8 mouse cellular contexts compared by ENCODE assay signal in genomic region chr7:45300270-45300669, GRCm38 (mm10). TPM values are rescaled to one million over a fixed set of nuclear protein-coding genes. Genes with fewer than 3 reads are reported as not detected.
DNase-seq lines count a peak whose midpoint lies in the region; ATAC-seq and TF ChIP-seq lines count a peak whose summit lies in the region.

No protein-coding gene starts in this region.

- peak; percentile 77 for TF ChIP-seq CTCF in ES-Bruce4 (IDR thresholded peaks at IDR 0.05; ENCODE audit: low read depth, low read length)
- peak; percentile 77 for TF ChIP-seq CTCF in gastrocnemius, adult 2 months (IDR thresholded peaks at IDR 0.05)

- no peak overlapping the region for H3K9ac ChIP-seq in ES-Bruce4 (ENCODE audit: low read depth, poor library complexity, severe bottlenecking)
- no peak overlapping the region for H3K9ac ChIP-seq in lung, embryonic 16.5 days (ENCODE audit: low read length)

- no peak overlapping the region for H3K27ac ChIP-seq in ES-Bruce4 (ENCODE audit: insufficient read depth, low read length)
- no peak overlapping the region for H3K27ac ChIP-seq in gastrocnemius, adult 2 months
- H3K27ac ChIP-seq in lung, embryonic 16.5 days (ENCODE audit: low read length) = no peak overlapping the region

- no peak for TF ChIP-seq POLR2A in ES-Bruce4 (IDR thresholded peaks at IDR 0.05; ENCODE audit: insufficient read depth, low read length)

- 11% methylated on average over 6 of the region's 6 CpGs for WGBS in lung, embryonic 16.5 days

- intact Hi-C loops in gastrocnemius, adult 2 months (cut with DNase I) = loop anchor here (2.0 kb wide), 1 partner anchor 41 kb away; no protein-coding TSS in a partner anchor

- ATAC-seq in lung, embryonic 16.5 days (ENCODE audit: low read depth) = peak; percentile 46
- ATAC-seq in granulocyte monocyte progenitor cell, adult 5-6 weeks (replicated peaks; ENCODE audit: poor library complexity, severe bottlenecking) = no peak; the same call in 1 of the 2 replicates

- no peak for TF ChIP-seq EP300 in ES-Bruce4 (IDR thresholded peaks at IDR 0.05; ENCODE audit: insufficient read depth, low read depth, low read length)

- H3K4me3 ChIP-seq in ES-Bruce4 (ENCODE audit: low read depth, low read length) = no peak overlapping the region
- H3K4me3 ChIP-seq in gastrocnemius, adult 2 months = no peak overlapping the region
- H3K4me3 ChIP-seq in lung, embryonic 16.5 days (ENCODE audit: low read length) = no peak overlapping the region

- no peaks in the 10 kb centered on the region for H3K4me1 ChIP-seq in ES-Bruce4 (ENCODE audit: control insufficient read depth, insufficient read depth, low read length)
- H3K4me1 ChIP-seq in lung, embryonic 16.5 days (replicated peaks; ENCODE audit: control insufficient read depth, insufficient read depth, low read length) = no peaks in the 10 kb centered on the region; the same call in 1 of the 2 replicates

- H3K9me3 ChIP-seq in ES-Bruce4 (replicated peaks; ENCODE audit: control insufficient read depth, insufficient read depth, low read length, poor library complexity, severe bottlenecking) = no peaks in the 10 kb centered on the region
- H3K9me3 ChIP-seq in lung, embryonic 16.5 days (ENCODE audit: control insufficient read depth, low read length) = no peaks in the 10 kb centered on the region

- H3K36me3 ChIP-seq in ES-Bruce4 (ENCODE audit: control insufficient read depth, insufficient read depth, low read length, poor library complexity, severe bottlenecking) = peaks cover 8% of the 10 kb centered on the region
- no peaks in the 10 kb centered on the region for H3K36me3 ChIP-seq in lung, embryonic 16.5 days (ENCODE audit: control insufficient read depth, insufficient read depth, low read length)

- DNase-seq in 416B (ENCODE audit: low read depth) = peak; percentile 71
- peak; percentile 74 for DNase-seq in cerebellum, adult 9-10 months
- DNase-seq in gastrocnemius, adult 2 months = peak; percentile 78
- peak; percentile 70 for DNase-seq in kidney, postnatal 14 days
- peak; percentile 72 for DNase-seq in retina, postnatal 1 day

- no peak overlapping the region for H3K4me2 ChIP-seq in lung, embryonic 16.5 days (ENCODE audit: low read depth, low read length)

- no peaks in the 10 kb centered on the region for H3K27me3 ChIP-seq in ES-Bruce4 (ENCODE audit: control insufficient read depth, insufficient read depth, low read length, poor library complexity, severe bottlenecking)
- H3K27me3 ChIP-seq in lung, embryonic 16.5 days (ENCODE audit: control insufficient read depth, insufficient read depth, low read depth, low read length) = no peaks in the 10 kb centered on the region

RNA-seq across cellular contexts. Expression of gene Slc6a21, which starts 23.0 kb away (rescaled TPM):
- polyA plus RNA-seq in ES-Bruce4 (2011; ENCODE audit: insufficient read depth, insufficient read length, low read depth, missing spikeins) = not detected in 2 replicates
- total RNA-seq in gastrocnemius, adult 2 months (2021) = not detected
- not detected in 2 replicates for polyA plus RNA-seq in lung, embryonic 16.5 days (2015; fragmentation: Nextera tagmentation; extraction: Ambion mirVana)
- not detected in 2 replicates for total RNA-seq in granulocyte monocyte progenitor cell, adult 5-6 weeks (2014; fragmentation: Nextera tagmentation)
- not detected in 2 replicates for total RNA-seq in granulocyte monocyte progenitor cell, adult 5-6 weeks (2017)

RNA-seq across cellular contexts. Expression of gene Trpm4, which starts 33.3 kb away (rescaled TPM):
- polyA plus RNA-seq in ES-Bruce4 (2011; ENCODE audit: insufficient read depth, insufficient read length, low read depth, missing spikeins) = 18.9 and 19.8 TPM in 2 replicates
- total RNA-seq in gastrocnemius, adult 2 months (2021) = 10 to 100 TPM; 33.9 to 34.7 TPM
- 19.6 and 25.0 TPM in 2 replicates for polyA plus RNA-seq in lung, embryonic 16.5 days (2015; fragmentation: Nextera tagmentation; extraction: Ambion mirVana)
- 5.4 and 6.3 TPM in 2 replicates for total RNA-seq in granulocyte monocyte progenitor cell, adult 5-6 weeks (2014; fragmentation: Nextera tagmentation)
- 2.4 and 3.9 TPM in 2 replicates for total RNA-seq in granulocyte monocyte progenitor cell, adult 5-6 weeks (2017)

RNA-seq across cellular contexts. Expression of gene Hrc, which starts 34.8 kb away (rescaled TPM):
- polyA plus RNA-seq in ES-Bruce4 (2011; ENCODE audit: insufficient read depth, insufficient read length, low read depth, missing spikeins) = 5.2 and 6.9 TPM in 2 replicates
- 1,000 to 10,000 TPM in 1 of 2 experiments, 100 to 1,000 TPM in 1; 818 to 1,018 TPM for total RNA-seq in gastrocnemius, adult 2 months (2021)
- polyA plus RNA-seq in lung, embryonic 16.5 days (2015; fragmentation: Nextera tagmentation; extraction: Ambion mirVana) = 1.8 and 2.0 TPM in 2 replicates
- not detected in 2 replicates for total RNA-seq in granulocyte monocyte progenitor cell, adult 5-6 weeks (2014; fragmentation: Nextera tagmentation)
- not detected in 2 replicates for total RNA-seq in granulocyte monocyte progenitor cell, adult 5-6 weeks (2017)

RNA-seq across cellular contexts. Expression of gene Slc6a16, which starts 59.4 kb away (rescaled TPM):
- polyA plus RNA-seq in ES-Bruce4 (2011; ENCODE audit: insufficient read depth, insufficient read length, low read depth, missing spikeins) = 0.55 and 0.63 TPM in 2 replicates
- total RNA-seq in gastrocnemius, adult 2 months (2021) = not detected
- polyA plus RNA-seq in lung, embryonic 16.5 days (2015; fragmentation: Nextera tagmentation; extraction: Ambion mirVana) = 0.23 TPM in 1 of 2 replicates, not detected in the other
- total RNA-seq in granulocyte monocyte progenitor cell, adult 5-6 weeks (2014; fragmentation: Nextera tagmentation) = not detected in 2 replicates
- total RNA-seq in granulocyte monocyte progenitor cell, adult 5-6 weeks (2017) = not detected in 2 replicates

Comparison
In these comparisons a context has a peak if more than half of its experiments do, and no peak if none do; other contexts are left out.
1. RNA of gene Trpm4, which starts 33.3 kb away (total RNA-seq): 33.9 to 34.7 TPM in gastrocnemius, adult 2 months; 2.4 to 6.3 TPM in granulocyte monocyte progenitor cell, adult 5-6 weeks; every median in the first group is over 4 times any median in the second.
2. RNA of gene Hrc, which starts 34.8 kb away (total RNA-seq): 818 to 1,018 TPM in gastrocnemius, adult 2 months; not detected in granulocyte monocyte progenitor cell, adult 5-6 weeks; every median in the first group is over 100 times any median in the second.
3. Peak in every context shown above with its lines, with median percentiles within 50 percentile points of each other: DNase-seq.